Mouse (Mus musculus): ENCODE measurements around the gene Armc8. TPM values are rescaled to one million over a fixed set of nuclear protein-coding genes. Genes with fewer than 3 reads are reported as not detected.

The Armc8 gene
- polyA plus RNA-seq, 1 experiment from 2014 or later: 22.9 TPM

GRCm38 (mm10) chr9:99429845-99430244 is 138.9 kb downstream of the Armc8 start:
- ATAC-seq (ENCODE audit: insufficient number of reproducible peaks, insufficient read depth, low FRiP score, low read depth): no peak
- Histone ChIP-seq H3K4me1 (ENCODE audit: control insufficient read depth in 2 of 2, insufficient read depth in 2 of 2, low read length in 2 of 2) (peaks cover 6% of the 10 kb centered on the region in 2 experiments; a peak in 3 of 4 replicates), H3K9me3 (ENCODE audit: control insufficient read depth, low read length) (no peaks in the 10 kb centered on the region), H3K36me3 (ENCODE audit: control insufficient read depth, insufficient read depth, low read length) (no peaks in the 10 kb centered on the region), H3K27me3 (ENCODE audit: control insufficient read depth, insufficient read depth, low read length) (no peaks in the 10 kb centered on the region), H3K27ac (replicated peaks in 1 of 2; ENCODE audit: control insufficient read depth in 1 of 2, insufficient read depth in 1 of 2, low read depth in 2 of 2, low read length in 2 of 2) (no peak overlapping the region), H3K9ac (ENCODE audit: low read length) (no peak overlapping the region), H3K4me2 (ENCODE audit: low read length) (no peak overlapping the region), H3K4me3 (ENCODE audit: control insufficient read depth in 1 of 2, insufficient read depth in 1 of 2, low read depth in 1 of 2, low read length in 2 of 2) (no peak overlapping the region)
- 80% methylated on average over 3 of the region's 3 CpGs for WGBS

DNA sequence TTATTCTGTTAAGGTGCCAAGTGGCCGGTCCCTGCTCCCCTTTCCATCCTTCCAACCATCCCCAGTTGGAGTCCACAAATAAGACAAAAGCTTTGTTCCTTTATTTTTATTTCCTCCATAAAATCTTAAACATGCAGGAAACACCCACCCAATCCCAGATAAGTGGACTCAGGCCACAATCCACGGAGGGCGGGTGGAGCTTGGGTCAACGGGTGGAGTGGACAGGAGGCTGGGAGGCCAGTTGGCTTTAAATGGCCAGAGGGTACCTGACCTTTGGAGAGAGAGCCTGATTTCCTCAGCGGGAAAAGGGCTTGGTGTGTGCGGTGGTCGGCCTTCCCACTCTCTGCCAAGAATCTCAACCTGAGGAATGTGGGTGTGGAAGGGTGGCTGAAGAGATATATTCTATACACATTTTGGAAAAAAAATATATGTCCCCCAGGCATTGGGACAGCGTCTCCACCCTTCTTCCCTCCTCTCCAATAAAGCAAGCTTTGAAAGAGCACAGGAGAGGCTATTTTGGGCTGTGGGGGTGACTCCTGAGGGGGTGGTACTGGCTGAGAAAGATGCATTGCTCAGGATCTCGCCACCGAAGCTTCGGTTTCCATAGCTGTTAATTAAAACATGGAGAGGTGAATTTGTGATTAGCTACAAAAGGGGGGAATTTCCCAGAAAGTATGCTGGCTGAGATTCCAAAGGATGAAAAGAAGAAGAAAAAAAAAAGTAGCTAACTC is 139.9 kb downstream of the Armc8 start:
- Histone ChIP-seq H3K4me2 (ENCODE audit: low read length) (no peak overlapping the region), H3K27ac (replicated peaks in 1 of 2; ENCODE audit: control insufficient read depth in 1 of 2, insufficient read depth in 1 of 2, low read depth in 2 of 2, low read length in 2 of 2) (no peak overlapping the region), H3K4me1 (ENCODE audit: control insufficient read depth in 2 of 2, insufficient read depth in 2 of 2, low read length in 2 of 2) (peaks cover 6 to 7% of the 10 kb centered on the region in 2 experiments; a peak in 2 of 4 replicates), H3K4me3 (ENCODE audit: control insufficient read depth in 1 of 2, insufficient read depth in 1 of 2, low read depth in 1 of 2, low read length in 2 of 2) (no peak overlapping the region), H3K9me3 (ENCODE audit: control insufficient read depth, low read length) (no peaks in the 10 kb centered on the region), H3K36me3 (ENCODE audit: control insufficient read depth, insufficient read depth, low read length) (no peaks in the 10 kb centered on the region), H3K27me3 (ENCODE audit: control insufficient read depth, insufficient read depth, low read length) (no peaks in the 10 kb centered on the region), H3K9ac (ENCODE audit: low read length) (no peak overlapping the region)
- 54% methylated on average over 11 of the region's 11 CpGs for WGBS
- no peak for ATAC-seq (ENCODE audit: insufficient number of reproducible peaks, insufficient read depth, low FRiP score, low read depth)

Other genes with a start within 250 kb of the Armc8 start
- gene Esyt3, start 210.3 kb downstream of the Armc8 start, polyA plus RNA-seq (2014; fragmentation: Nextera tagmentation; extraction: Ambion mirVana): 0.14 and 0.32 TPM in 2 replicates
- 12.4 and 13.0 TPM in 2 replicates for gene Mras, start 131.5 kb downstream of the Armc8 start, polyA plus RNA-seq (2014; fragmentation: Nextera tagmentation; extraction: Ambion mirVana)
- gene Nme9, start 117.4 kb downstream of the Armc8 start, polyA plus RNA-seq (2014; fragmentation: Nextera tagmentation; extraction: Ambion mirVana): not detected in 2 replicates
- gene Dbr1, start 6.9 kb upstream of the Armc8 start, polyA plus RNA-seq (2014; fragmentation: Nextera tagmentation; extraction: Ambion mirVana): 13.0 and 13.2 TPM in 2 replicates
- gene A4gnt, start 43.6 kb upstream of the Armc8 start, polyA plus RNA-seq (2014; fragmentation: Nextera tagmentation; extraction: Ambion mirVana): not detected in 2 replicates
- 13.7 and 14.6 TPM in 2 replicates for gene Dzip1l, start 60.6 kb upstream of the Armc8 start, polyA plus RNA-seq (2014; fragmentation: Nextera tagmentation; extraction: Ambion mirVana)
- gene Cldn18, start 148.4 kb upstream of the Armc8 start, polyA plus RNA-seq (2014; fragmentation: Nextera tagmentation; extraction: Ambion mirVana): 0.07 TPM in 1 of 2 replicates, not detected in the other

Data from heart, embryonic 14.5 days (tissue).